ENCODE assay signal across 30 mouse cellular contexts in the genomic region with DNA sequence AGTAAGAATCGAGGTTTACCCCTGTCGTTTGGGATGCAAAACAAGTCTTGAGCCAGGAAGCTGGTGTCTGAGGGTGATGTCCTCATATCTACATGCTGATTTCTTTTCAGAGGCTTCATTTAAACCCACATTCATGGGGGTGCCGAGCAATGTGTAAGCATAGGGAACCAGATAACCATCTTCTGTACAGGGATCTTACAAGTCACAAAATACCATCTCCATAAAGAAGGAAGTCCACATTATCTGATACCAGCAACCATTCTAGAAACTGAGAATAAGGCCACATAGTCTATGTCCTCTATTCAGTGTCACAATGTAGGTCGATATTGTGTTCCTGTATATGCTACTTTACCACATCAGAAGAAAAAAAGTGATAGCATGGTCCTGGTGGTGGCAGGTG. TPM values are rescaled to one million over a fixed set of nuclear protein-coding genes. Genes with fewer than 3 reads are reported as not detected.
DNase-seq lines count a peak whose midpoint lies in the region; ATAC-seq and TF ChIP-seq lines count a peak whose summit lies in the region.
"Had no signal": no experiment of that assay in that cellular context is flagged by ENCODE, and none has a peak within 500 bp of the region (broad histone marks: within the 10 kb centered on the region; RNA-seq: fewer than 3 reads in every experiment).

No protein-coding gene starts in this region.

- no peak for TF ChIP-seq CTCF in bone marrow macrophage, adult 2 months (IDR thresholded peaks at IDR 0.05; ENCODE audit: low read depth, low read length)
- TF ChIP-seq CTCF in liver, postnatal 0 days (IDR thresholded peaks at IDR 0.05; ENCODE audit: low read depth), result no peak
- TF ChIP-seq CTCF in small intestine, adult 2 months (IDR thresholded peaks at IDR 0.05; ENCODE audit: extremely low read depth, insufficient read length, insufficient replicate concordance, low read depth, low read length), result no peak

- H3K4me1 ChIP-seq in liver, embryonic 16.5 days (ENCODE audit: control insufficient read depth, low read depth, low read length), result no peaks in the 10 kb centered on the region
- peaks cover 49% of the 10 kb centered on the region for H3K4me1 ChIP-seq in bone marrow macrophage, adult 2 months (ENCODE audit: control insufficient read depth, insufficient read depth, low read length)
- H3K4me1 ChIP-seq in liver, postnatal 0 days (ENCODE audit: insufficient read depth), result 0 out of 2 replicates have a peak, but pooled peaks cover 2% of the 10 kb centered on the region
- H3K4me1 ChIP-seq in small intestine, adult 2 months (ENCODE audit: control insufficient read depth, insufficient read depth, insufficient read length, low read length), result peaks cover 1% of the 10 kb centered on the region; the same call in 1 of the 2 replicates
- no peaks in the 10 kb centered on the region for H3K4me1 ChIP-seq in forebrain, embryonic 14.5 days (ENCODE audit: control insufficient read depth, insufficient read depth, low read length)
- H3K4me1 ChIP-seq: embryonic facial prominence, embryonic 13.5 days; forebrain, embryonic 10.5 days; heart, embryonic 10.5 days; heart, embryonic 15.5 days; limb, embryonic 13.5 days; midbrain, embryonic 10.5 days; midbrain, embryonic 15.5 days had no signal

- no peak overlapping the region for H3K9ac ChIP-seq in liver, embryonic 16.5 days (ENCODE audit: low read depth, low read length)
- no peak overlapping the region for H3K9ac ChIP-seq in liver, postnatal 0 days (replicated peaks)
- no peak overlapping the region for H3K9ac ChIP-seq in forebrain, embryonic 14.5 days (ENCODE audit: low read length)
- H3K9ac ChIP-seq: embryonic facial prominence, embryonic 13.5 days; heart, embryonic 15.5 days; limb, embryonic 13.5 days; midbrain, embryonic 15.5 days had no signal

- H3K27me3 ChIP-seq in liver, embryonic 16.5 days (ENCODE audit: control insufficient read depth, insufficient read depth, low read depth, low read length), result no peaks in the 10 kb centered on the region
- H3K27me3 ChIP-seq in liver, postnatal 0 days (ENCODE audit: insufficient read depth, low read length), result no peaks in the 10 kb centered on the region
- no peaks in the 10 kb centered on the region for H3K27me3 ChIP-seq in small intestine, adult 2 months (ENCODE audit: control insufficient read depth, insufficient read depth, low read length)
- no peaks in the 10 kb centered on the region for H3K27me3 ChIP-seq in forebrain, embryonic 14.5 days (replicated peaks; ENCODE audit: control insufficient read depth, insufficient read depth, low read length)
- H3K27me3 ChIP-seq: embryonic facial prominence, embryonic 13.5 days; heart, embryonic 15.5 days; limb, embryonic 13.5 days; midbrain, embryonic 15.5 days; Patski had no signal

- ATAC-seq in liver, embryonic 16.5 days (ENCODE audit: low read depth), result no peak
- no peak for ATAC-seq in liver, postnatal 0 days
- ATAC-seq in forebrain, embryonic 14.5 days, result no peak
- ATAC-seq: forebrain, embryonic 16.5 days; hindbrain, embryonic 16.5 days; lung, postnatal 0 days; midbrain, embryonic 15.5 days; Patski had no signal

- H3K27ac ChIP-seq in liver, embryonic 16.5 days (ENCODE audit: low read length), result 0 out of 2 replicates have a peak overlapping the region, but pooled peaks have one; percentile 32
- H3K27ac ChIP-seq in bone marrow macrophage, adult 2 months (ENCODE audit: insufficient read depth, low read depth, low read length), result peak overlapping the region; percentile 86
- peak overlapping the region; percentile 76 for H3K27ac ChIP-seq in liver, postnatal 0 days (ENCODE audit: low read depth)
- H3K27ac ChIP-seq in small intestine, adult 2 months (ENCODE audit: insufficient read depth, low read depth, low read length), result peak overlapping the region; percentile 71
- no peak overlapping the region for H3K27ac ChIP-seq in forebrain, embryonic 14.5 days (ENCODE audit: low read depth, low read length)
- H3K27ac ChIP-seq: embryonic facial prominence, embryonic 13.5 days; forebrain, embryonic 10.5 days; heart, embryonic 10.5 days; heart, embryonic 15.5 days; layer of hippocampus, adult 2 months; limb, embryonic 13.5 days; midbrain, embryonic 10.5 days; midbrain, embryonic 15.5 days; stomach, postnatal 0 days had no signal

- no peak for DNase-seq in liver
- no peak for DNase-seq in liver, postnatal 0 days
- DNase-seq in thymus, postnatal 14 days, result no peak
- DNase-seq in urinary bladder, postnatal 36 days (ENCODE audit: low spot score in 2 of 2), result no peak
- DNase-seq in forebrain, embryonic 14.5 days (ENCODE audit: low spot score), result no peak
- DNase-seq: adrenal gland, postnatal 10 days; cerebellum, adult 2 months; cerebellum, postnatal 36 days; kidney, postnatal 36 days; thymus, adult 18-20 months; thymus, postnatal 4 days had no signal

- no peaks in the 10 kb centered on the region for H3K36me3 ChIP-seq in liver, embryonic 16.5 days (ENCODE audit: control insufficient read depth, insufficient read depth)
- H3K36me3 ChIP-seq in liver, postnatal 0 days (replicated peaks; ENCODE audit: insufficient read depth, low read length), result no peaks in the 10 kb centered on the region
- no peaks in the 10 kb centered on the region for H3K36me3 ChIP-seq in small intestine, adult 2 months (ENCODE audit: control insufficient read depth, insufficient read depth, low read length)
- no peaks in the 10 kb centered on the region for H3K36me3 ChIP-seq in forebrain, embryonic 14.5 days (ENCODE audit: control insufficient read depth, insufficient read depth, low read length)
- H3K36me3 ChIP-seq: embryonic facial prominence, embryonic 13.5 days; forebrain, embryonic 10.5 days; heart, embryonic 10.5 days; heart, embryonic 15.5 days; limb, embryonic 13.5 days; midbrain, embryonic 10.5 days; midbrain, embryonic 15.5 days had no signal

- no peak overlapping the region for H3K4me3 ChIP-seq in liver, embryonic 16.5 days (ENCODE audit: low read depth, low read length)
- H3K4me3 ChIP-seq in bone marrow macrophage, adult 2 months (ENCODE audit: insufficient read depth, low read length), result no peak overlapping the region
- no peak overlapping the region for H3K4me3 ChIP-seq in liver, postnatal 0 days (ENCODE audit: low read depth, low read length)
- H3K4me3 ChIP-seq in small intestine, adult 2 months (ENCODE audit: low read depth, low read length), result no peak overlapping the region
- H3K4me3 ChIP-seq in forebrain, embryonic 14.5 days (ENCODE audit: low read depth, low read length), result no peak overlapping the region
- H3K4me3 ChIP-seq: embryonic facial prominence, embryonic 13.5 days; forebrain, embryonic 10.5 days; heart, embryonic 10.5 days; heart, embryonic 15.5 days; layer of hippocampus, adult 2 months; limb, embryonic 13.5 days; midbrain, embryonic 10.5 days; midbrain, embryonic 15.5 days had no signal

- WGBS in liver, embryonic 16.5 days (ENCODE audit: insufficient replicate concordance), result 20% methylated on average over 4 of the region's 4 CpGs
- 40% methylated on average over 4 of the region's 4 CpGs for WGBS in liver, postnatal 0 days (ENCODE audit: insufficient replicate concordance)
- WGBS in small intestine, adult 2 months, result 56% methylated on average over 4 of the region's 4 CpGs
- WGBS in forebrain, embryonic 14.5 days, result 78% methylated on average over 4 of the region's 4 CpGs

- no peak for TF ChIP-seq EP300 in liver, postnatal 0 days (IDR thresholded peaks at IDR 0.05; ENCODE audit: low read depth)

- H3K9me3 ChIP-seq in liver, embryonic 16.5 days (replicated peaks; ENCODE audit: control insufficient read depth, low read length), result no peaks in the 10 kb centered on the region
- no peaks in the 10 kb centered on the region for H3K9me3 ChIP-seq in liver, postnatal 0 days (ENCODE audit: low read length)
- H3K9me3 ChIP-seq in forebrain, embryonic 14.5 days (replicated peaks; ENCODE audit: control insufficient read depth, low read length), result no peaks in the 10 kb centered on the region
- H3K9me3 ChIP-seq: embryonic facial prominence, embryonic 13.5 days; forebrain, embryonic 10.5 days; heart, embryonic 10.5 days; heart, embryonic 15.5 days; limb, embryonic 13.5 days; midbrain, embryonic 10.5 days; midbrain, embryonic 15.5 days had no signal

- H3K4me2 ChIP-seq in liver, embryonic 16.5 days (ENCODE audit: low read depth, low read length), result no peak overlapping the region
- no peak overlapping the region for H3K4me2 ChIP-seq in liver, postnatal 0 days (ENCODE audit: low read depth, low read length)
- no peak overlapping the region for H3K4me2 ChIP-seq in forebrain, embryonic 14.5 days (ENCODE audit: low read length)
- H3K4me2 ChIP-seq: embryonic facial prominence, embryonic 13.5 days; heart, embryonic 15.5 days; limb, embryonic 13.5 days; midbrain, embryonic 15.5 days had no signal

- no peak for TF ChIP-seq POLR2A in bone marrow macrophage, adult 2 months (IDR thresholded peaks at IDR 0.05; ENCODE audit: borderline replicate concordance, low read depth, low read length)
- TF ChIP-seq POLR2A in small intestine, adult 2 months (IDR thresholded peaks at IDR 0.05; ENCODE audit: low read depth, low read length), result no peak

RNA-seq across cellular contexts. Expression of gene Gm49339, which starts 24.0 kb away (rescaled TPM):
- polyA plus RNA-seq in liver, embryonic 16.5 days (2015; fragmentation: Nextera tagmentation; extraction: Ambion mirVana), result 0.91 and 1.5 TPM in 2 replicates
- polyA plus RNA-seq in bone marrow macrophage, adult 2 months (2012; ENCODE audit: insufficient read depth, insufficient read length, missing spikeins), result 444 and 484 TPM in 2 replicates
- 0.25 and 4.0 TPM in 2 replicates for polyA plus RNA-seq in liver, postnatal 0 days (2015; fragmentation: Nextera tagmentation; extraction: Ambion mirVana)
- polyA plus RNA-seq in small intestine, adult 2 months (2012; rRNA removed), result 1.2 and 1.6 TPM in 2 replicates
- 0.14 TPM in 1 of 2 replicates, not detected in the other for polyA plus RNA-seq in forebrain, embryonic 14.5 days (2014; fragmentation: Nextera tagmentation; extraction: Ambion mirVana)
- polyA plus RNA-seq: cerebellum, adult 2 months; forebrain, embryonic 10.5 days; forebrain, embryonic 16.5 days; hindbrain, embryonic 16.5 days; intestine, embryonic 14.5 days; midbrain, embryonic 10.5 days; Patski; stomach, postnatal 0 days had no signal

RNA-seq across cellular contexts. Expression of gene Lilr4b, which starts 24.1 kb away (rescaled TPM):
- polyA plus RNA-seq in liver, embryonic 16.5 days (2015; fragmentation: Nextera tagmentation; extraction: Ambion mirVana), result 1.5 and 1.6 TPM in 2 replicates
- 1,083 and 1,286 TPM in 2 replicates for polyA plus RNA-seq in bone marrow macrophage, adult 2 months (2012; ENCODE audit: insufficient read depth, insufficient read length, missing spikeins)
- polyA plus RNA-seq in liver, postnatal 0 days (2015; fragmentation: Nextera tagmentation; extraction: Ambion mirVana), result 4.0 and 4.4 TPM in 2 replicates
- 0.57 and 1.1 TPM in 2 replicates for polyA plus RNA-seq in small intestine, adult 2 months (2012; rRNA removed)
- polyA plus RNA-seq in forebrain, embryonic 14.5 days (2014; fragmentation: Nextera tagmentation; extraction: Ambion mirVana), result 0.17 and 0.31 TPM in 2 replicates
- polyA plus RNA-seq: forebrain, embryonic 10.5 days; forebrain, embryonic 16.5 days; heart, embryonic 10.5 days; hindbrain, embryonic 11.5 days; midbrain, embryonic 10.5 days; neural tube, embryonic 11.5 days; Patski had no signal

RNA-seq across cellular contexts. Expression of gene Lilrb4a, which starts 34.4 kb away (rescaled TPM):
- polyA plus RNA-seq in liver, embryonic 16.5 days (2015; fragmentation: Nextera tagmentation; extraction: Ambion mirVana), result 5.6 and 6.7 TPM in 2 replicates
- 1,169 and 1,255 TPM in 2 replicates for polyA plus RNA-seq in bone marrow macrophage, adult 2 months (2012; ENCODE audit: insufficient read depth, insufficient read length, missing spikeins)
- 10.2 and 12.1 TPM in 2 replicates for polyA plus RNA-seq in liver, postnatal 0 days (2015; fragmentation: Nextera tagmentation; extraction: Ambion mirVana)
- 0.55 and 0.77 TPM in 2 replicates for polyA plus RNA-seq in small intestine, adult 2 months (2012; rRNA removed)
- 0.37 and 0.61 TPM in 2 replicates for polyA plus RNA-seq in forebrain, embryonic 14.5 days (2014; fragmentation: Nextera tagmentation; extraction: Ambion mirVana)
- polyA plus RNA-seq: Patski had no signal

Comparison
In these comparisons a context has a peak if more than half of its experiments do, and no peak if none do; other contexts are left out.
1. RNA of gene Gm49339, which starts 24.0 kb away (polyA plus RNA-seq): 444 to 484 TPM in bone marrow macrophage, adult 2 months; 0.25 to 4.0 TPM in liver, postnatal 0 days, 1.2 to 1.6 TPM in small intestine, adult 2 months, 0.91 to 1.5 TPM in liver, embryonic 16.5 days and 0.14 TPM in forebrain, embryonic 14.5 days; every median in the first group is over 10 times any median in the second.
2. RNA of gene Lilr4b, which starts 24.1 kb away (polyA plus RNA-seq): 1,083 to 1,286 TPM in bone marrow macrophage, adult 2 months; 4.0 to 4.4 TPM in liver, postnatal 0 days, 1.5 to 1.6 TPM in liver, embryonic 16.5 days, 0.57 to 1.1 TPM in small intestine, adult 2 months and 0.17 to 0.31 TPM in forebrain, embryonic 14.5 days; every median in the first group is over 100 times any median in the second.
3. RNA of gene Lilrb4a, which starts 34.4 kb away (polyA plus RNA-seq): 1,169 to 1,255 TPM in bone marrow macrophage, adult 2 months; 10.2 to 12.1 TPM in liver, postnatal 0 days, 5.6 to 6.7 TPM in liver, embryonic 16.5 days, 0.55 to 0.77 TPM in small intestine, adult 2 months and 0.37 to 0.61 TPM in forebrain, embryonic 14.5 days; every median in the first group is over 10 times any median in the second.